Mouse (Mus musculus): ENCODE measurements around the gene Serbp1. TPM values are rescaled to one million over a fixed set of nuclear protein-coding genes. Genes with fewer than 3 reads are reported as not detected.
"Not testable (repeated sequence)": the region's sequence is repeated elsewhere in the genome, so short reads cannot be mapped to it uniquely, and the experiment has no call there.

The Serbp1 gene
- total and polyA plus RNA-seq, 2 experiments from 2014 or later, result 306 to 316 TPM

GRCm38 (mm10) chr6:67205081-67206037, 32.6 kb upstream of the Serbp1 start:
- Histone ChIP-seq H3K4me2 (ENCODE audit: low read depth) (no peak overlapping the region), H3K27ac (ENCODE audit: low read depth, low read length) (no peak overlapping the region), H3K4me3 (ENCODE audit: low read depth, low read length) (no peak overlapping the region), H3K27me3 (ENCODE audit: insufficient read depth, low read length) (no peaks in the 10 kb centered on the region), H3K9ac (no peak overlapping the region), H3K9me3 (ENCODE audit: low read length) (no peaks in the 10 kb centered on the region), H3K4me1 (ENCODE audit: insufficient read depth) (no peaks in the 10 kb centered on the region), H3K36me3 (ENCODE audit: insufficient read depth) (no peaks in the 10 kb centered on the region)
- no peak for DNase-seq
- WGBS, result 76% methylated on average over 35 of the region's 35 CpGs
- ATAC-seq, result no peak
- no peak for TF ChIP-seq CTCF (IDR thresholded peaks at IDR 0.05; ENCODE audit: low read depth)

- H3K27me3 ChIP-seq (ENCODE audit: insufficient read depth, low read length), result no peaks in the 10 kb centered on the region
- no peak for ATAC-seq
- no peaks in the 10 kb centered on the region for H3K36me3 ChIP-seq (ENCODE audit: insufficient read depth)
- no peak for DNase-seq
- H3K4me1 ChIP-seq (ENCODE audit: insufficient read depth), result no peaks in the 10 kb centered on the region
- no peak for TF ChIP-seq CTCF (IDR thresholded peaks at IDR 0.05; ENCODE audit: low read depth)
- H3K4me3 ChIP-seq (ENCODE audit: low read depth, low read length), result no peak overlapping the region
- no peaks in the 10 kb centered on the region for H3K9me3 ChIP-seq (ENCODE audit: low read length)
- H3K27ac ChIP-seq (ENCODE audit: low read depth, low read length), result no peak overlapping the region
- WGBS, result 87% methylated on average over 1 of the region's 1 CpGs
- H3K9ac ChIP-seq, result no peak overlapping the region
- H3K4me2 ChIP-seq (ENCODE audit: low read depth), result no peak overlapping the region
Observed at GRCm38 (mm10) chr6:67212362-67212761, 25.6 kb upstream of the Serbp1 start.

GRCm38 (mm10) chr6:67213429-67214098, 24.4 kb upstream of the Serbp1 start:
- no peak overlapping the region for H3K9ac ChIP-seq

GRCm38 (mm10) chr6:67217402-67217801, 20.6 kb upstream of the Serbp1 start:
- H3K36me3 ChIP-seq (ENCODE audit: insufficient read depth), result no peaks in the 10 kb centered on the region
- no peak overlapping the region for H3K27ac ChIP-seq (ENCODE audit: low read depth, low read length)
- no peak overlapping the region for H3K9ac ChIP-seq
- no peak for TF ChIP-seq CTCF (IDR thresholded peaks at IDR 0.05; ENCODE audit: low read depth)
- no peaks in the 10 kb centered on the region for H3K27me3 ChIP-seq (ENCODE audit: insufficient read depth, low read length)
- no peak for DNase-seq
- 86% methylated on average over 4 of the region's 4 CpGs for WGBS
- H3K9me3 ChIP-seq (ENCODE audit: low read length), result no peaks in the 10 kb centered on the region
- no peak overlapping the region for H3K4me3 ChIP-seq (ENCODE audit: low read depth, low read length)
- H3K4me1 ChIP-seq (ENCODE audit: insufficient read depth), result no peaks in the 10 kb centered on the region
- H3K4me2 ChIP-seq (ENCODE audit: low read depth), result no peak overlapping the region
- ATAC-seq, result no peak

More at GRCm38 (mm10) chr6:67213429-67214098, 24.4 kb upstream of the Serbp1 start:
- DNase-seq, result no peak
- H3K27ac ChIP-seq (ENCODE audit: low read depth, low read length), result no peak overlapping the region
- no peak for TF ChIP-seq CTCF (IDR thresholded peaks at IDR 0.05; ENCODE audit: low read depth)
- no peak overlapping the region for H3K4me3 ChIP-seq (ENCODE audit: low read depth, low read length)
- no peaks in the 10 kb centered on the region for H3K9me3 ChIP-seq (ENCODE audit: low read length)
- H3K27me3 ChIP-seq (ENCODE audit: insufficient read depth, low read length), result no peaks in the 10 kb centered on the region
- WGBS, result 86% methylated on average over 4 of the region's 4 CpGs
- no peak for ATAC-seq
- H3K4me2 ChIP-seq (ENCODE audit: low read depth), result no peak overlapping the region
- H3K36me3 ChIP-seq (ENCODE audit: insufficient read depth), result no peaks in the 10 kb centered on the region
- no peaks in the 10 kb centered on the region for H3K4me1 ChIP-seq (ENCODE audit: insufficient read depth)

GRCm38 (mm10) chr6:67217846-67218245, 20.1 kb upstream of the Serbp1 start:
- no peaks in the 10 kb centered on the region for H3K9me3 ChIP-seq (ENCODE audit: low read length)
- no peak overlapping the region for H3K4me2 ChIP-seq (ENCODE audit: low read depth)
- TF ChIP-seq CTCF (IDR thresholded peaks at IDR 0.05; ENCODE audit: low read depth), result no peak
- no peak overlapping the region for H3K4me3 ChIP-seq (ENCODE audit: low read depth, low read length)
- DNase-seq, result no peak
- H3K9ac ChIP-seq, result no peak overlapping the region
- no peak overlapping the region for H3K27ac ChIP-seq (ENCODE audit: low read depth, low read length)
- no peaks in the 10 kb centered on the region for H3K27me3 ChIP-seq (ENCODE audit: insufficient read depth, low read length)
- no peaks in the 10 kb centered on the region for H3K4me1 ChIP-seq (ENCODE audit: insufficient read depth)
- 93% methylated on average over 1 of the region's 1 CpGs for WGBS
- no peaks in the 10 kb centered on the region for H3K36me3 ChIP-seq (ENCODE audit: insufficient read depth)
- no peak for ATAC-seq

GRCm38 (mm10) chr6:67218566-67218965, 19.4 kb upstream of the Serbp1 start:
- no peak for TF ChIP-seq CTCF (IDR thresholded peaks at IDR 0.05; ENCODE audit: low read depth)
- ATAC-seq (no peak), DNase-seq (no peak)
- no peak overlapping the region for H3K4me3 ChIP-seq (ENCODE audit: low read depth, low read length)
- no peak overlapping the region for H3K27ac ChIP-seq (ENCODE audit: low read depth, low read length)
- H3K36me3 ChIP-seq (ENCODE audit: insufficient read depth), result no peaks in the 10 kb centered on the region
- H3K4me1 ChIP-seq (ENCODE audit: insufficient read depth), result no peaks in the 10 kb centered on the region
- H3K9me3 ChIP-seq (ENCODE audit: low read length), result no peaks in the 10 kb centered on the region
- H3K27me3 ChIP-seq (ENCODE audit: insufficient read depth, low read length), result no peaks in the 10 kb centered on the region
- no peak overlapping the region for H3K4me2 ChIP-seq (ENCODE audit: low read depth)
- no peak overlapping the region for H3K9ac ChIP-seq

- H3K4me3 ChIP-seq (ENCODE audit: low read depth, low read length); DNase-seq; H3K4me1 ChIP-seq (ENCODE audit: insufficient read depth); H3K4me2 ChIP-seq (ENCODE audit: low read depth); H3K27me3 ChIP-seq (ENCODE audit: insufficient read depth, low read length); ATAC-seq; H3K9ac ChIP-seq; H3K27ac ChIP-seq (ENCODE audit: low read depth, low read length); H3K36me3 ChIP-seq (ENCODE audit: insufficient read depth); H3K9me3 ChIP-seq (ENCODE audit: low read length): not testable (repeated sequence)
- WGBS, result 92% methylated on average over 14 of the region's 14 CpGs
Observed at GRCm38 (mm10) chr6:67219931-67220330, 18.0 kb upstream of the Serbp1 start.
